Mouse (Mus musculus): ENCODE results near the gene S100a7a.

Gene S100a7a

DNA sequence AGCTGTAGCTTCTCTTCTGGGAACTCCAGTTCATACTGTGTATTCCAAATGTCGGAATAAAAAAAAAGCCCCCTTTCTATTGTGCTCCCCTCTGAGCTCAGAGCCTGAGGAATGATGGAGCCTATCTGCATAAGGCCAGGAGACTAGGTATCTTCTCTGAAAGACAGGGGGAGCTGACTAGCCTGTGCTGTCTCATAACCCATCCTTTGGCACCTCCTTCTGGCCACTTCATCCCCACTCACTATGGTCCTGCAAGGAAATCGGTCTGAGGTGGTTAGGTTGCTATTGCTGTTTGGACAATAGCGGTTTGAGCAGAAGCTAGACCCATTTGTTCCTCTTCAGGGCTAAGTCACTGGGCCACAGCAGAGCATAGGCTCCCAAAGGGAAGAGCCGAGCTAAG, 26.0 kb upstream of the S100a7a start:
- no peak for DNase-seq (ENCODE audit: low spot score)

DNA sequence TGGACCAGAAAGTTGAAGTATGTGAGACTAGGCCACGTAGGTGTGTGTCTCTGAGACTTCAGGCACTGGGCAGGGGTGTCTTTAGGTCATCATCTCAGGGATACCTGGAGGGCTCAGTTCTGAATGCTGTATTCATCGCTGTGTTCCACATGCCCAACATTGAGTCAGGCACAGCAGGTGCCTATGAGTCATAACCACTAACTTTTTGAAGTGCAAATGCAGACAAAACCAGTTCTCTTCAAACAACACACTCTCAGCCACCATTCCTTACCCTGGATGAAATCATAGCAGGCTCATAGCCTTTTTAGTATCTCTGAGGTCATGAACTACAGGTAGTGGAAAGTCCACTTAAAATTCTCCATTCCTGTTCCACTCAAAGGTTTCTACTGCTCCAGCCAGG, 24.5 kb upstream of the S100a7a start:
- no peak for DNase-seq (ENCODE audit: low spot score)

DNA sequence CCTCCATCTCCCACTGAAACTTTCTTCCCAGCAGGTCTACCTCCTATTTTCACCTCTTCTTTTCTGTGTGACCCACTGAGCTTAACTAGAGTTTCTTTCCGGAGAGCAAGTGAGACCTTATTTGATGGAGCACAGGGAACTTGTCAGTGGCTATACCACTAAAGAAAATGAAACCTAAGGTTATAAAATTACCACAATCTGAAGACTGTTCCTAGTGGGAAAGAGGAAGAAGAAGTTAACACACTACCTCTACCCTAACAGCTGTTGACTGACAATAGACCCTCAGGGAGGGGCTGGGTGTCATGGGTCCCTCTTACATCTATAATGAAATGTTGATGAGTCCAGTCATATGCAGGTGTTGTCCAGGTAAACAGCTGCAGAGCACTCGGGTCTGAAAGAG, 21.8 kb upstream of the S100a7a start:
- no peak for DNase-seq (ENCODE audit: low spot score)

DNA sequence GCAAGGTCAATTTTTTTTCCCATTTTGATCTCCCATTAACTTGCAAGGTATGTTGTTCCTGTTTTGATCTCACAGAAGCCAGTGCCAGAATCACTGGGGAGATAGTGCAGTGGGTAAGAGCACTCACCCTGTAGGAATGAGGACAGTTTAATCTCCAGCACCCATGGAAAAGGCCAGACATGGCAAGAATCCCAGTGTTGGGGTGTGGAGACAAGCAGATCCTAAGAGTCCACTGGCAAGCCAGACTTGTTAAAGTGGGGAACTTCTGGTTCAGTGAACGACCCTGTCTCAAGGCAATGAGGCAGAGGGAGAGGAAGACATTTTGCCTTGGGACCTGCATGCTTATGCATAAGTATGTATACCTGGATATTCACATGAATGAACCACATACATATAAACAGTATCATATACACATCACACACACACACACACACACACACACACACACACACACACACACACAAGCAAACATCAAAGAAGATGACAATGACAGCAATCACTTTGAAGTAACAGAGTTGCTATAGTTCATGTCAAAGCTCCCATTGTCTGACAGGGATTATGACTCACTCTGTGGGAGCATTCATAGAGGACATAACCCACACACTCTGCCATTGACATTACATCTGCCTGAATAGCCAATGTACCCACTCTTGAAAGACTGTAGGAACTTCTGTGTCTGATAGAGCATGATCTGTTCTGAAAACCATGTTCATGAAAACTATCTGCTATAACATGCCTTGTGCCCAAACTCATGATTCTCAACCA, 15.1 kb upstream of the S100a7a start:
- DNase-seq (ENCODE audit: low spot score) = no peak

DNA sequence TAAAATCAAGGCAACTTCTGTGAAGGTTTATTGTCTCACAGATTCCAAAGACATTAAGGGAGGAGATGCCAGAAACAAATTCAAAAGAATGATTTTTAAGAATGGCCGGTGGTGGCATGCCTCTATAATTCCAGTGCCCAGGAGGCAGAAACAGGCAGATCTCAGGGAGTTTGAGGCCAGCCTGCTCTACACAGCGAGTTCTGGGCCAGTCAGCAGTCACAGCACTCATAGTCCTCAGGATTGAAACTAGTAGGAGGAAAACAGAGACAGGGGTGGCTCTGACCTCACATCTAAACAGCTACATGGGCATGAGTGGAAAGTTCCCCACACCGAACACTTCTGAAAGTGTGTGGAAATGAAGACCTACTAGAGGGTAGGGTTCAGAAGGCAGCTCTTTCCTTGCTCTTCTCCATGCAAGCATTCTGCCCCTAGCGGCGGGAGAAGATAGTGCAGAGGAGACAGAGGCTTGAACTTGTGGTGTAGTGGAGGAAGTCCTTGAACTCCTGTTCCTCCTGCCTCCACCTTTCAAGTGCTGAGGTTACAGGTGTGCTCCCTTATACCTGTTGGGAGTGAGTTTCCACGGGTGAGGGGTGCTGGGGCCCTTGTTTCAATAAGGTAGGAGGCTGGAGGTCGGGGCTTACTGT, 14.2 kb upstream of the S100a7a start:
- DNase-seq (ENCODE audit: low spot score) = no peak

DNA sequence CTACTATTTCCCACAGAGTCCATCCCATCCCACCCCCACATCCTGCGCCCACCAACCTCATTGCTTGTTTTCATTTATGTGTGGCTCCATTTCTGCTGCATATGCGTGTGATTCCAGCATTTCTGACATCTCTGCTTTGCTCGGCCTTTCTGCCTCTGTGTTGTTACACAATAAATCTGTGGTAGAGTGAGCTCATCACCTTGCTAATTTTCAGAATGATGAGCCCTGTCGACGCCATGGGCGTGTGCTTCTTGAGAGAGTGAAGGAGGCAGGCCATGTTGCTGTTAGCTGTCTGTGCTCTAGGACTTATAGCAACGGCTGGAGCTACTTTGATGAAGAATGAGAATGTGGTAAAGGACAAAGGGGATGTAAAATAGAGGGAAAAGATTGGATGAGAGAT, 12.8 kb upstream of the S100a7a start:
- DNase-seq (ENCODE audit: low spot score) = no peak

DNA sequence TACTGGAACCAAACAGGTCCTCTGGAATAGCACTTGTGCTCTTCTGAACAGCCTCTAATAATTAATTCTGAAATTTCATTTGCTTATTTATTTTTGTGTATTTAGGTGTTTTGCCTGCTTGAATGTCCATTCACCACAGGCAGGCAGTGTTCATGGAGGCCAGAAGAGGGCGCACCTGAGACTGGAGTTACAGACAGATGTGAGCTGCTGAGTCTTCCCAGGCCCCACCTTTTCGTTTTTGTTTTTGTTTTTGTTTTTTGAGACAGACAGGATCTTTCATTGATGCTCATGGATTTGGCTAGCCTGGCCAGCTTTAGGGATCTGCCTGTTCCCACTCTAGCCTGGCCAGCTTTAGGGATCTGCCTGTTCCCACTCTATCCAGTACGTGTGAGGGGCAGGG, 9.6 kb upstream of the S100a7a start:
- no peak for DNase-seq (ENCODE audit: low spot score)

DNA sequence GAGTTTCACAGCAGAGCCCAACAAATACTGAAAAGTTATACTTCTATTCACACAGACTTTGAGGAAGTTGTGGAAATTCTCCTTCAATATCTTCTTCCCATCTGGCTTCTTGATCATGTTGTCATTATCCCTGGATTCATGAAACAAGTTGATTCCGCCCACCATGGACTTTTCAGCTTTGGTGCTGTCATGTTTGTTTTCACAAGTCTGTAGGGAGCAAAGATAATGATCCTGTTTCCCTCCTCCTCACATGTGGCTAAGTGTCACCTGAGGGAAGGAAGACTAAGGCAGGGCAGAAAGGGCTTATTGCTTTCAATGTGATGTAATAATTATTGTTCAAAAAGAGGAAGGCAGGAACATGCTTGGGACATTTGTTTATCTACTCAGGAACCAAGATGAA, 6.5 kb upstream of the S100a7a start:
- no peak for DNase-seq (ENCODE audit: low spot score)

DNA sequence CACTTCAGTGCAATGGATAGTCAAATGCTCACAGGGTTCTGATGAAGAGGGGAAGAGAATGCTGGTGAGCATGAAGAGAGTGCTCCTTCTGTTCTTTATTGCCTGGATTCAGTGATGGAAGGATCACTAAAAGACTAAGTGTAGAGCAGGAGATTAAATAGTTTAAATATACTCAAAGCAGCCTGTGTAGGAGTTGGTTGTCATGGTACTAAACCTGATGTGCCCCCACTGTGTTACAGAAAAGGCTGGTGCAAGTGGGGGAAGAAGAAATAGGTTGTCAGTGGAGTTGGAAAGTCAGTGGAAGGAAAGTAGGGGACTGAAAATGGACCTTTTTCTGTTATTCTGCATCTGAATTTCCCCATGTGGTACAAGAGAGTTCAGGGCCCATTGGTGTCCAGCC, 4.8 kb upstream of the S100a7a start:
- no peak for DNase-seq (ENCODE audit: low spot score)

DNA sequence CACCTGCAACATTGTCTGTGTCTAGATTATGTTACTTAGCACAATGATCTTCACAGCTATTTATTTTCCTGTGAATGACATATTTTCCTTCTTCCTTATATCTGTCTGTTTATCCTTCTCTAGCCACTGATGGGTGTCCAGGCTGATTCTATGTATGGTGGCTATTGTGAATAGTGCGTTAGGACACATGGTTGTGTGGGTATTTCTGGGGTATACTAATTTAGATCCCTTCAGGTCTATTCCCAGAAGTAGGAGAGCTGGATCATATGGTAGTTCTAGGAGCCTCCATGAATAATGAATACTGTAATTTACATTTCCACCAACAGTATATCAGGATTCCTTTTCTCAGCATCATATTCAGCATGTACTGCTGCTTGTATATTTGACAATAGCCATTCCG, 4.0 kb upstream of the S100a7a start:
- no peak for DNase-seq (ENCODE audit: low spot score)

DNA sequence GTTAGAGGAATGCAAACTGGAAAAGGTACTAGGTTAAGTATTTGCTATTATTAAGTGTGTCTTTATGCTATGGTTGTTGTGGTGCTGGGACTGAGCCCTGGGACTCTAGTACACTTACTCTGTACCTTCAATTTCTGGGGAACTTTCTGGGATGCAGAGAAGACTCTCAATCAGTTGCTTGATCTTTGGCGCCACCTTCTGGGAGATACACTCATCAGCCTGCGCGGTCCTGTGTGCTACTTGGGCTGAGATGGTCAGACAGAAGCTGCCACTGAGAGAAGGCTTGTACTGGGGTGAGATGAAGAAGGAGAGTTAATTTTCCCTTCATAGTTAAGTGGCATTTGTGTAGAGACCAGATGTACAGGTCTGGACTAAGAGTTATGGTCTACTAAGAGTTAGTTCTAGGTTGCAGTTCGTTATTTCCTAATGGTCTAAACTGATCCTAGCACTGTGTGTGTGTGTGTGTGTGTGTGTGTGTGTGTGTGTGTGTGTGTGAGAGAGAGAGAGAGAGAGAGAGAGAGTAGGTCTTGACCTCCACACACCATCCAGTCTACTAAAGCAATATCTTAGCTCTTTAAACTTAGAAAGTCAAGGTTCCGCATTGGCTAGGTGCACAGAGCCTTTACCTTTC, 824 bp upstream of the S100a7a start:
- peak; percentile 7 for DNase-seq (ENCODE audit: low spot score)

DNA sequence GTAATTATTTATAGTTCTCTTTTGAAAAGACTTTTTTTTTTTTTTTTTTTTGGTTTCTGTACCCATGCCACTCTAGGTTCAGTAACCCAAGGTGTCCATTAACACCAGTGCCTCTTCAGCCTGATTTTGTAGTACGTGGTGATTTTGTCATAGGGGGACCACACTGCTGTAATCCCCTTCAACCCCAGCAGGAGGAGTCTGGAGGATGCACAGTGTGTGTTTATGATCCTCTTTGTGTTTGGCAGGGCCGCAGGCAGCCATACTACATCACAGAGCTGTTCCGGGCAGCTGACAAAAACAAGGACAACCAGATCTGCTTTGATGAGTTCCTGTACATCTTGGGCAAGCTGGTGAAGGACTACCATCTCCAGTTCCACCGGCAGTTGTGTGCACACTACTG, 3.6 kb downstream of the S100a7a start:
- DNase-seq (ENCODE audit: low spot score) = no peak

DNA sequence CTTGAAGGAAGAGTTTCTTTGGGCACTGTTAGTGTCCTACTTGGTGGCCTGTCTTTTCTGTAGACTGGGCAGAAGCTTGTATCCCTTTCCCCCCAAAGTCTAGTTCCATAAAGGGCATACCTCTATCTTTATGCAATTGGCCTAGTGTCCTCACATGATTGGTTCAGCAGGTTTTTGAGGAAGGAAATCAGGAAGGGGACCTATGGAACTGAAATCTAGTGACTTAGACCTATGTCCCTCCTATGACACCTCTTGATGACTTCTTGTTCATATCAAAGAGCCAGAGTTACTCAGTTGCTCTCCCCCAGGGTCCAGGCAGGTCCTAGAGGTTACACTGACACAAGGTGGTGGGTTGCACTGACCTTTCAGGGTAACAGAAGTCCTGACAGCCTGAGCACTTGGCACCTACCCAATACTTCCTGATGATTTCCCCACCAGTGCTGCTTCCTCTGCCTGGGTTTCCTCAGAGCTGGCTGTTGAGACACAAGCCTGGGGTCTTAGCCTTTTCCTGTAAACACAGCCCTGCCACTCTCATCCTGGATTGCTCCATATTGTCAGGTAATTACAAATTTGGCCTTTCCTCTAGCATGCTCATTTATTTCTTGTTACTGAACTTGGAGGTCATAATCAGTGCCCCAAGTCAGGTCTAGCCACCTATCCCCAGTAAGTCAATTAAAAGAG, 5.7 kb downstream of the S100a7a start:
- no peak for DNase-seq (ENCODE audit: low spot score)

DNA sequence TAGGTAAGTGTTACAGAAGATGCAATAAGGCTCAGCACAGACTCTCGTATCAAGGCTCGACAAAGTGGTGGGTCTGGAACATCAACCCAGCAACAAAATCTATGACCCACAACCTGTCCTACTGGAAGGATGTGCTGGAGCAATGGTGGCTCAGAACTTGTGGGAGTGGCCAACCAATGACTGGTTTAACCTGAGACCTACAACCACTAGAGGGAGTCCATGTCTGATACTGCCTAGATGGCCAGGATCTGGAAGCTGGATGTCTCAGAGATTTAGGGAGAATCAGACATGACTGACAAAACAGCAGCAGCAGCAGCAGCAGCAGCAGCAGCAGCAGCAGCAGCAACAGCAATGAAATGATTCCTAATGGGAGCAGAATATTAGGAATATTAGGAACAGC, 10.4 kb downstream of the S100a7a start:
- no peak for DNase-seq (ENCODE audit: low spot score)

DNA sequence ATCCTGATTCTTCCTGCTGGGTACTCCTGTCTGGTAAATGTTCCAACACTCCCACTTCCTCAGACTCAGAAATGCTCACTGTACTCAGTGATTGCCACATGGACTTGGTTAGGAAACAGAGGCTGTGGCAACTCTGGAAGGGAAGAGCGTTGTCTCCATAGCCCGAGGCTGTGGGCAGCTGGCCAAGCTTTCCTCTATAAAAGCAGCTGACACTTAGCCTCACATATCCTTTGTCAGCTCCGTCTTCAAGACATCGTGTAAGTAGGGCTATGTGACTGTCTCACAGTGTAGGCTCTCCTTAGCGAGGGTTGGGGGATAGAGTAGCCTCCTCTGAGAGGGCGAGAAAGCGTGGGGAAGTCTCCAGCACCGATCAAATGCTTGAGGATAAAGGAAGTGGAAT, 15.0 kb downstream of the S100a7a start, which contains the start of gene S100a8:
Gene S100a8 (plus strand): TSS at position 133 of the 400 bp plus-strand sequence.
- DNase-seq (ENCODE audit: low spot score) = no peak

DNA sequence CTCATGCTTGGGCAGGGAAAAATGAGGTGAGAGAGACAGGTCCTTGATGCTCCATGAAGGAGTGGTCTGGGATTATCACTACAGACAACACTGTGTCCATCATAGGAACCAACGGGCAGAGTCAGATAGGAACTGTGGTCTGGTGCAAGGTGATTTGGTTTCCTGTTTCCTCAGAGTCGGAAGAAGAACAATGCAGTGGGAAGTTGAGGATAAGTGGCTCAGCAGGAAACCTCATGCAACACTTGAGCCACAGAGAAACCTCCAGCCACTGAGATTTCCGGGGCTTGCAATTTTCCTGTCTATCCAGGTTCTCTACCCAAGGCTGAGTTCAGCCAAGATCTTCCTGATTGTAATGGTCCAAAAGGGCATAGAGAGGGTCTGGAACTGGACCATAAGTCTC, 24.8 kb downstream of the S100a7a start:
- DNase-seq (ENCODE audit: low spot score) = no peak

DNA sequence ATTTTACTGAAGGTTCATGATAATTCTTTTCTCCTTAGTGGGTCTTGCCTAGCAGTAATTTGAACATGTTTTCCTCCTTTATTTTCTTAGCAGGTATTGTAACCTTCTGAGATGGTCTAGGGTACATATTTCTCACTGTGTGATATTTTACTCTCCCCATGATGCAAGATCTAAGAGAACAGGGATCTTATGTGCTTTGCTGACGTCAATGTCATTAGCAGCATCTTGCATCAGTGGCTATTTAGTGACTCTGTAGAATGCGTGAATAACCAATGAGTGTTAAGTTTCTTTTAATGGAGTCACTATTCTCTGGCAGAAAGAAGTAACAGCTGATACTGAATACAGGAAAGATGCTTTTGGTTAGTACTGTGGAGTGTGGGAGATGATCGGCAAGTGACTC, 30.1 kb downstream of the S100a7a start:
- no peak for DNase-seq (ENCODE audit: low spot score)

DNA sequence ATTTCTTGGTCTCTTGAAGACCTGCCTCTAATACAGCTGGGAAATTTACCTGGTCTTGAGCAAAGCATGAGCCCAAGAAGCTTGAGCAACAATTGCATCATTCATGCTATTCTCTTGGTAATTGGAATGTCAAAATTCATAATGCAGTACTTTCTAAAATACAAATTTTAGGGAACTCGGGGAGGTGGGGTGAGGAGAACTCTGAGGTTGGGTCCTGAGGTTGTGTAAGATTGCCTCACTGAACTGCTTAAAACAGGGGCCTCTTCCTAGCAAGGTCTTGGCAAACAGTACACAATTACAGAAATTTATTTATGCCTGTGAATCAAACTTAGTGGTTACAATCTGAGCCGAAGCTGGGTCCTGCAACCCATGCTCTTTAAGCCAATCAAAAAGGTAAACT, 33.0 kb downstream of the S100a7a start:
- no peak for DNase-seq (ENCODE audit: low spot score)

DNA sequence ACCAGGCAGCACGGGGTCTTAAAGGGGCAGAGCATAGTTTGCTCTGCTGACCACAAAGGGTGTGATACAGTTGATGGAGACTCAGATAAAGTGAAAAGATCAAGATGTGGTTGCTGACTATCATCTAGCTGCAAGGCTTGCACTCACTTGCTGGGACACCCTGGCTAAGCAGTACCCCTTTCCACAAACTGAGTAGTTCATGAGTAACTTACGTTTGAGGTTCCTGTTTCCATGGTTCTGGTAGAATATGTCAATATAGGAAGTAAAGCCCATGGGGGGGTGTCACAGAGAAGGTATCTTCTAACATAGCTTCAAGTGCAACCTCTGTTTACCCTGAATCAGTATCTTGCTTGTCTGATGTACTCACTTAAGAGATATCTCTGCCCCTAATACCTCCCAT, 39.7 kb downstream of the S100a7a start:
- DNase-seq (ENCODE audit: low spot score) = no peak

DNA sequence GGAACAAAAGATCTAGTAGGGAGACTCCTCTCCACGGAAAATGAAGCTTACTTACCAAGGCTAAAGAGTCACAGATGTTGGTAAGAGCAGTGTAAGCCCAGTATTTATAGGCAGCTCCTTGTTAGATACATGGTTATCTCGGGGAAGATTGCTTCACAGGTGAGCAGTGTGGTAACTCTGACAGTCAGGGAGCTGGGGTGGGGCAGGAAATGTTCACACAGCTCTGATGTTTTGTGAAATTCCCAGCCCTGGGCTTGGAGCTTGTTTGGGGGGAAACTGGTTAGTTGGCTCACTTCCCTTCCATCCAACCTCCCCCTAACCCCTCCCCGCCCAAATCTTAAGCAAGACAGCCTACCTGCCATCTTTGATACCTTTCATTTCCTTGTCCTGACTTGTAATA, 41.8 kb downstream of the S100a7a start, which contains the start of gene S100a9:
Gene S100a9 (minus strand): TSS at position 109 of the 400 bp plus-strand sequence.
- no peak for DNase-seq (ENCODE audit: low spot score)

DNA sequence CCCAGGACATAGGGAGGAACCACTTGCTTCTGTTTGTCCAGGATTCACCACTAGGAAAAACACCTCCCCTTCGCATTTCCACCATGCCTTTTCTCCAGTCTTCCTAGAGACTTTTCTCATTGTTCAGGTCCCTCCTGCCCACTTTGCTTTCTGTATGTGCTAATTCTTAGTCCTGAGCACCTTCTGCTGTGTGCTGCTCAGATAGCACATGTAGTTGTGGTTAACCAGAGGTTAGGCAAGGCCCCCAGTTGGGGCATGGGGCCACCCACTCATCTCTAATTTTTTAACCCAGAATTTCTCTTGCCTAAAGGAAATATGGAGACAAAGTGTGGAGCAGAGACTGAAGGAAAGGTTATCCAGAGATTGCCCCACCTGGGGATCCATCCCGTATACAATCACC, 48.4 kb downstream of the S100a7a start:
- no peak for DNase-seq (ENCODE audit: low spot score)

All from ovary, adult 18-20 months (tissue).